Mouse (Mus musculus): Measurements from ENCODE around the gene Adnp.
A peak's percentile ranks its signal among the peaks of the same experiment; 100 is the strongest.

Gene Adnp

DNA sequence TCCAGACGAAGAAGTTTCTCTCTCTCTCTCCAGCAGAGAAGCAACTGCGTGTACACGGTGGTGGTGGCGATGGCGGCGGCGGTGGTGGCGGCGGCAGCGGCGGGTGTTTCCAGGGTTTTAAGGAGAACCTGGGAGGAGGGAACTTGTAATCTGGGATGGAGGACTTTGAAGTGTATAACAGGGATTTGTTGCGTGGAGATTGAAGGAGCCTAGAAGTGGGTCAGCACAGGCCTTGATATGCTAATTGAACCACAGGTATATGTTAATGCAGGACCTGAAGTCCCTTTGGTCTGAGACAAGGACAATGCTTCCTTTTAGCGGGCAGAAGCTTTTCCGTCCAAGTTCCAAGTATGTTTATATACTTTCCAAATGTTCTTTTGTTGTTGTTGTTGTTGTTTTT lies 50.6 kb downstream of the Adnp start:
- no peak for DNase-seq (ENCODE audit: low read depth)

DNA sequence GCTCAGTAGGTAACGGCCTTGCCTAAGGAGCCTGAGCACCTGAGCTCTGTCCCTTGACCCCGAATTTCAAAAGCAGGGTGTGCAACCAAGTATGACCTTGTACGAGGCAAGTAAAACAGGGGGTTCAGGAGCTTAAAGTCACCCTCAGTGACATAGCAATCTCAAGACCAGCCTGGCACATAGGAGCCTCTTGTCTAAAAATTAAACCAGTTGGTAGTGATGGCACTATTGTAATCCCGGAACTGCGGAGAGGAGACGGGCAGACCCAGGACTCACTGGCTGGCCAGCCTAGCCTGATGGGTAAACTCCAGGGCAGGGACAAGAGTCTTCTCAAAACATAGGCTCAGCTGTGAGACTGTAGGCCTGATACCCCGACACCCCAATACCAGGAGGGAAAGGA lies 51.2 kb downstream of the Adnp start:
- DNase-seq (ENCODE audit: low read depth), result no peak

DNA sequence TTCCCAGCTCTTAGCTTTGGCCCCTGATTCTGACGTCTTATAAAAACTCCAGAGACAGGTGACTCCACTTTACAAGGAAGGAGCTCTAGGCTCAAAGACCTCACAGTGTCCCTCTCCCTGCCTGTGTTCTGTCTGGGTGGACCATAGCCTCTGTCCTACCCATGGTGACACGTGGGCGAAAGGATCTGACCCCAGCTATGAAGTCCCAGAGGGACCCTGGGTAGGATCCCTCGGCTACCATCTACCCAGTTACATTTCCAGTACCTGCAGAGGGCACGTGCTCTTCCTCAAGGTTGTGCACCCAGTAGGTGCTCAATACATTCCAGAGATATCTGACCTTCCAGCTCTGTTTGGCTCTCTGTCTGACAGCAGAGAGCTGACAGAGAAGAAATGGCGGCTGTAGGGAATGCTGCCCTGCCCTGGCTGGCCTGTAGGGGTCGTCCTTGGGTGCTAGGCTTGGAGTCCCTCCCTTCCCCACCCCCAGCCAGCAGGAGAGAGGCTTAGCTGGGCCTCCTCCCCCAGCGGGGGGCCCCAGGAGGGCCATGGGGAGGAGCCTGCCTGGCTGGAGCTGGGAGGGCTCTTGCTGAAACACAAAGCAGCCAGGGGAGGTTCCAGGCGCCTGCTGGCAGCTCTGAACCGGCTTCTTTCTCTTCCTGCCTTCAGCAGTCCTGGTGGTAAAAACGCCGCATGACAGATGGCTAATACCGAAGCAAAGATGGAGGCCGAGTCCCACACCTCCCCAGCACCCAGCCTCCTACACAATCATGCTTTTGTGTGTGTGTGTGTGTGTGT lies 52.6 kb downstream of the Adnp start:
- peak; percentile 95 for DNase-seq (ENCODE audit: low read depth)

DNA sequence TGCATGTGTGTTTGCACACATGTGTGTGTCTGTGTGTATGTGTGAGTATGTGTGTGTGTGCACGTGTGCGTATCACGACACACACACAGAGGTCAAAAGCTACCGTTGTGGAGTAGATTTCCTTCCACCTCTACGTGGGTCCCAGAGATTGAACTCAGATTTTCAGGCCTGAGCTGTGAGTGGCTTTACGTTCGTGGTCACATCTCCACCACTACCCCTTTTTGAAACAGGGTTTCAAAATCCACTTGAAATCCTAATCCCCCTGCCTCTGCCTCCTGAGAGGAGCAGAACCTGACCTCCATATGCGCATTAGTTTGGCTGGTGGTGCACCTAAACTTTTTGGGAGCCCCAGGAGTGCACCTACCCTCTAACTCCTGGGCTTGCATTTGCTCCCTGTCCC lies 57.7 kb downstream of the Adnp start:
- DNase-seq (ENCODE audit: low read depth), result no peak

DNA sequence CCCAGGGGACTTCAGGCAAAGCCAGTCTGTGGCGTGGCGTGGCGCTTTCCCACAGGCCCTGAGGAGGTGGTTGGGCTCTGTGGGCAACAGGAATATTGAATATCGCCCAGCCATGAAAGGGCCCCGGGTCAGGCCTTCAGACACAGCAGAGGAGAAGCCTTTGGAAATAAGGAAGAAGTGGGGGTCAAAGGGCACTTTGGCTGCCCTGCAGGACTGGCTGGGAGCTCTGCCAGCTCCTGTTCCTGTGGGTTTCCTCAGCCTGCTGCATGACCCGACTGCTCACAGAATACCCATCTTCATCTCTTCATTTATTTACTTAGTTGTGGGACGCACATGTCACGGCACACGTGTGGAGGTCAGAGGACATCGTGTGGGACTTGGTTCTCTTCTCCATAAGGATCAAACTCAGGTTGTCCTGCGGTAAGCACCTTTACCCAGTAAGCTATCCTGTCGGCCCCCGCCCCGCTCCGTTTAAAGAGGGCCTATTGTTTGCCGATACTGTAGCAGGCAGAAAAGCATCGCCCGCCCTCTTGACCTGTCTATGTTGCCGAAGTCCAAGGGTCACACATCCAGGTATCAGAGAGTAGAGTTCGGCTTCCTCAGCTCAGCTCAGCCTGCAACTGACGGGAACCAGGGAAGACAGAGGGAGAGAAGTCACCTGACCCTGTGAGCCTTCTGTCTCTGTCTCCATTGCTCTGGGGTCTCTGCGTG lies 59.0 kb downstream of the Adnp start:
- no peak for DNase-seq (ENCODE audit: low read depth)

GRCm38 (mm10) chr2:168145437-168145836 lies 61.5 kb downstream of the Adnp start:
- no peak for DNase-seq (ENCODE audit: low read depth)

GRCm38 (mm10) chr2:168143794-168144193 lies 63.1 kb downstream of the Adnp start:
- DNase-seq (ENCODE audit: low read depth), result no peak

DNA sequence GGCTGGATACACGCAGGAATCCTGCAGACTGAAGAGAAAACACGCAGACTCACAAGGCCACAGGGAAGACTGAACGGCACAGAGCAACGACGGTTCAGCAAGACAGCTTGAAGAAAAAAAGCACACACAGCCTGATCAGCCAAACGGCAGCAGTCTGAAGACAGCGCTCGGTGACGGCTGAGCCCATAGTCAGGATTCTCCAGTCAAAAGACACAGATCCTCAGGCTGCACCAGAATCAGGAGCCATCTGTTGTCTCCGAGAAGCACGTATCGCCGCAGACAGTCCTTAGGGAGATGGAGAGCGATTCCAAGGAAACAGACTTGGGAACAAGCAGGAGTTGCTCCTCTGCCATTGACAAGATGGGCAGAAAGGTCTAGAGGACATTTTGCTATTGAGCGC lies 69.8 kb downstream of the Adnp start:
- no peak for DNase-seq (ENCODE audit: low read depth)
